Mouse (Mus musculus) T-cell, adult 2 months (primary cell): ENCODE measurements around the gene Gpld1.
A peak's percentile ranks its signal among the peaks of the same experiment; 100 is the strongest.

ENCODE experiments used
- DNase-seq: peaks from one replicate; pipeline ENCODE4 v3.0.0; 2022; ENCODE audit warnings: low spot score

The Gpld1 gene

DNA sequence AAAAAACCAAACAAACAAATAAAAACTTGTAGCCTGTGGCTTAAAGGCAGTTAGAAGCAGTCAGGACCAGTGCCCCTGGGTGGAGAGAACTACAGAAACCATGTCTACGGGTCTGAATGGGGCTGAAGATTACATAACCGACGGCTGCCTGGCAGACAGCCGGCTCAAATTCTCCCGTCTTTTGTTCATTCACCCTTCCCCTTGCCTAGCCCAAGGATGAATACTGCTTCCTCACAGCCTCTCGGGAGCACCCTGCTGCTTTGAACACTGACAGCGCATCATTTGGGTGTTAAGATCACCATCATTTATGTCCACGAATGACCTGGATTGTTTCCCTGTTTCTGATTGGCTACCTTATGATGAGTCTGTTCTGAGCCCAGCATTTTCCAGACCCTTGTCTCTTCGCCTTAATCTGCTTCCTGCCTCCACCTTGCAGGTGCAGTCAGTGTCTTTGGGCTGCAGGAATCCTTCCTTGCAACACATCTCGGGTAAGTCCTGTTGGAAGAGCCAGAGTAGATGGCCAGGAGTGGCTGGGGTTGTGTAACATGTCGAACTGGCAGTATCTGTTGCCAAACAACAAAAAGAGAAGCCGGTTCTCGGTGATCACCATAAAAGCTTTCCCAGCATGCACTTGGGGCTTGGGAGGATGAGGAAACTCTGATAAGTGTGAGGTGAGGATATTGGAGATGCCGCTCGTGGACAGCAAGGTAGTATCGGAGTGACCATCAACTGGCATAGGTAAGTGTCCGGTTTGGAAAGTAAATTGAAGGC, at the start of gene Gpld1:
TSS of gene Gpld1 (plus strand) at position 641 of the 771 bp plus-strand sequence.
- no peak for DNase-seq

DNA sequence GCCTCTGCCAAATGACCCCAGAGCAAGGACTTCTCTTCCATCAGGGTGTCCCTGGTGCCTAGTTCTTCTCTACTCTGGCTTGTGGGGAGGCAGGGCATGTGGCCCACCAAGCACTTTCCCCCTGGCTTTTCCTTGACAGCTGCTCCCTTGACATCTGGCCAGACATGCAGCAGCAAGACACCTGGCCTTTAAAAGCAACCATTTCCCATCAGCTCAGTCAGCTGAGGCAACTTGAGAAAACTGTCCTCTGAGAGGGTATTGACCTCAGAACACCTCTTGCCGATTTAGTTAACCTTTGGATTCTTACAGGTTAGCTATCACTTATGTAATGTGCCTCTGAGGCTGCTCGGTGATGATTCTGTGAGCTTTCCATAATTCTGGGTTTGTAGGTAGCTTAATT, 49.1 kb upstream of the Gpld1 start:
- no peak for DNase-seq

DNA sequence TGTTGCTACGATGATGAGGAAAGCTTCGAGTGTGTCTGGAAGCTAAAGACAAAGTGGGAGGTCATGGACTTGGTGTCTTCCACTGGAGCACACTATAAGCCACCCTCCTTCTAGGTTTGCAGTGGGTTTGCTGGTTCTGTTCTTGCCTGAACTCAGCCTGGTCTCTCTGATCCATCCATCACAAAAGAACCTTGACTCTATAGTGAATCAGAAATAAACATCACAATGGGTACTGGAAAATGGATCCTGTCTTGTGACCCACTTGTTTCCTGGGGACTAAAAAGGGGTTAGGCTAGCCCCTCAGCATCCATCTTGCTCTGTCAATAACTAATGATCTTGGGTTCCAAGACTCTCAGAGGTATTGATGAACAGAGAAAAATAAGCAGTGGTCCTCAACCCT, 41.0 kb upstream of the Gpld1 start:
- DNase-seq: no peak

DNA sequence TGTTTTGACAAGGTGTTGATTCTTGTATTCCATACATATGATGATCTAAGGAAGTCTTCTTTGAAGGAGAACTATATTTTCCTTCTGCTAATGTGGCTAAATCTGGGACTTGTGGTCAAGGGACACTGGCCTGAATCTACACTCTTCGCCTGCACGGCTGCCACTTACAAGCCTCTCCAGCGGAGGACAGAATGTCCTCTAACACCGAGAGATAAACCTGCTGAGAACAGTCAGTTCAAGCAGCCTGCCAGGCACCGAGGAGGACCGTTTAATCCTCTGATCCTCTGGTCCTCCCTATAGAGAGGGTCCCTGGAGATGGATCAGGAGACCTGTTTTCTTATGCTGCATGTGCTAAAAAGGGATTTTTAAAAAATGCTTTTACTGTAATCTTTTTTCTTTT, 39.5 kb upstream of the Gpld1 start:
- DNase-seq: no peak

DNA sequence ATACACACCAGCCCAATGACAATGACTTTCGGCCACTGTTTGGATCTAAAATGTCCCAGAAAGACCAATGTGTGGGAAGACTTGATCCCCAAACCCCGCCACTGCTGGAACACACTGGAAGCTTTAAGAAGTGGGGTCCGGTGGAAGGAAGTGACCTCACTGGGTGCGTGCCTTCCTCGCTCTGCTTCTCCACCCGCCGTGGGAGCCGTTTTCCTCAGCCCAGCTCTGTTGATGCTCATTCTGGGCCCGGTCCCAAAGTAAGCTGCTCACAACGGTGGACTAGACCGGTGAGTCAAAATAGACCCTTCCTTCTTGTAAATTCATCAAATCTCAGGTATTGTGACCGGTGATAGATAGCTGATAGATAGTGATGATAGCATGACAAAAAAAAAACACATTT, 37.5 kb upstream of the Gpld1 start:
- no peak for DNase-seq

DNA sequence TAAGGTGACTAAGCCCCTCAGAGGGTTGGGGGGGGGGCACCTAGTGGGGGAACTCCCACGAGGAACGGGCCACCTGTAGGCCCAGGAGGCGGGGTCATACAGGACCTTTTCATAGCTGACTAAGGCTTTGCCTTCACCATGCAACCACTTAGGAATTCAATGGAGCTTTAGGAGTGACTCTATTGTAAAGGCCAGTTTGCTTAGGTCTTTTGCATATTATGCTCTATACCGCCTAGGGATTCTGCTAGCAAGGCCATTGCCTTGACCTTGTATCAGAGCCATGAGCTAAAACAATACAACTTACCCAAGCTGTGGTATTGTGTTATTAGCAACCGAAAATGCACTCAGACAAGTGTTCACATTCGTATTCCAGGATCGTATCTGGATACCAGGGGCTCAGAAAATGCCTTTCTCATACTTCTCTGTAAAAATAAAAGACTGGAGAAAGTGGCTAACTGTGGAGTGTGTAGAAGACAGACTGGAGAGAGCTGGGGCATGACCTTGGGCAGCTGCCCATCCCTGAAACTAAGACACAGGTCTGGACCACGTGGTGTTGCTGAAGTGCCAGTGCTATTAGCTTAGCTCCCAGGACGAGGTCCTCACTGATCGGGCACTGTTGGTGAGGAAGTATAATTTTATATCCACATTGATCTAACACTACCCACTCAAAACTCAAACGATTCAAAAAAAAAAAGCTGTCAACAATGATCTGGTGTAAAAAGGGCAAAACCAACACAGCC, 36.0 kb upstream of the Gpld1 start:
- no peak for DNase-seq

DNA sequence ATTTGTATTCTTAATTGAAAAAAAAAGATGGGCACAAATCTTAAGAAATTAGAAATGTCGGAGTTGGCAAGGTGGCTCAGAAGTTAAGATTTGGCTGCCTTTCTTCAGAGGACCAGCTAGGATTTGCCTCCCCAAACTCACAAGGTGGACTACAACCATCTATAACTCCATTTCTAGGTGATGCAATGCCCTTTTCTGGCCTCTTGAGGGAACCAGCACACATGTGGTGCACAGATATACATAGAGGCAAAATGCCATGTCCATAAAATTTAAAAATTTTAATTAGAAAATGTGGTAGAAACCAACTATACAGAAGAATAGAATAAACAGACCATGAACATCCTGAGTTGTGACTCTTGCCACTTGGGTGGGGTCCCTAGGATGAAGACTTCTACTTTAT, 33.8 kb upstream of the Gpld1 start:
- DNase-seq: no peak

DNA sequence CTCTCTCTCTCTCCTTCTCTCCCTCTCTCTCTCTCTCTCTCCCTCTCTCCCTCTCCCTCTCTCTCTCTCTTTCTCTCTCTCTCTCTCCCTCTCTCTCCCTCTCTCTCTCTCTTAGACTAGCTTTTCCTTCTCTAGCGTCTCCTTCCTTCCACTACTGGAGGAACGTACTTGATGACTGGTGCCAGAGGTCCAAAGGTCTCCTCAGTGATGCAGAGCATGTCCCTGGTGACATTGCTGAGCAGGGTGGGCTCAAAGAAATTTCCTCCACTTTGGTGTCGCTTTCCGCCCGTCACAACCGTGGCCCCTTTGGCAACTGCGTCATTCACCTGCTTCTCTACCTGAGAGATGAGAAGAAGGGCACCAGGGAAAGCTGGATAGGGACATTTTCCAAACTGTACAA, 29.4 kb upstream of the Gpld1 start:
- no peak for DNase-seq

DNA sequence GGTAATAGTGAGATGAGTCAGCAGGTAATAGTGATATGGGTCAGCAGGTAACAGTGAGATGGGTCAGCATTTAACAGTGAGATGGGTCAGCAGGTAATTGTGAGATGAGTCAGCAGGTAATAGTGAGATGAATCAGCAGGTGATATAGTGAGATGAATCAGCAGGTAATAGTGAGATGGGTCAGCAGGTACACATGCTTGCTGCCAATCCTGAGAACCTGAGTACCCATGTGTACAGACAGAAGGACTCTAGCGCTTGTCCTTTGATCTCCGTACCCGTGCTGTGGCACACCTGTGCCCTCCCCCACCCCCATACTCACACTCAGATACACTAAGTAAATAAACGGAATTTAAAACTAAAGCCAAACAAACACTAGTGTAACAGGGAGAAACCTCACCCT, 28.0 kb upstream of the Gpld1 start:
- no peak for DNase-seq

DNA sequence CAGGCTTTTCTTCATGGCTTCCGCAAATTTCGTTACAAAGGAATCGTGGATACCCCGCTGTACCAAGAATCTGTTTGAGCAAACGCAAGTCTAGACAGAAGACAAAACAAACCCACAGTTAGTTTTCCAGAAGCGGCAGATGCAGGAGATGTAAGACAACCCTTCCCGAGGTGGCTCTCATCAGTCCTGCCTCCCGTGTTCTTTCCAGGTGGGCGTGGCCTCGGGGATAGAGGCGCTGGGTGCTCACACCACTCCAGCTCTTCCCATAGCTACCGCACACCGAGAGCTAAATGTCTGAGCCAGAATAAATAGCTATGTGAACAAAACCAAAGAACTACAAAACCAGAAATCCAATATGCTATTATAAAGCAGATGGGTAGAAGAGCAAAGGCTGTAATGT, 27.1 kb upstream of the Gpld1 start:
- DNase-seq: no peak

DNA sequence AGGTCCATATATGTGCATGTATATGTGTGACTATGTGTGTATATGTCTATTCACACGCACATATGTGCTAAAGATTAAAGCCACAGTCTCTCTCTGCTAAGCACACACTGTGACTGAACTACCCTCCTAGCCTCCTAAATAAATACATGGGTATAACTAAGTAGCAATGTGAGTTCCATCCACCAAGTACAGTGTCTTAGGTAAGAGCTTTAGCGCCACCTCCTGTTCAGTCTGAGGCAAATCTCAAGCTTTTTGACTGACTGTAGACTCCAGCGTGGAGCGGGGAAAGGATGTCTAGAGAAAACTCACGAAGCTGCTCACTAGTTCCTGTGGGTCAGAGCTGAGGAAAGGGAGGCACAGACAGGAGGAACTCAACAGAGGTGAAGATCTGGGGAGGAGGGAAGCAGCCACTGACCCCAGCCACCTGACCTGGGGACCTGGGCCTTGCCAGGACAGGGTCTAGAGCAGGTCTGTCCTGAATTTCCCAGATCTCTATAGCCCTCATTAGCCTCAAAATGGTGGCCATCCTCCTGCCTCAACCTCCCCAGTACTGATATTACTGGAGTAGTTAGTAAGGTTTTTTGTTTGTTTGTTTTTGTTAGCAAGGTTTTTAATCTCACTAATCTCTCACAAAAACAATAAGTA, 22.5 kb upstream of the Gpld1 start:
- peak; percentile 73 for DNase-seq

DNA sequence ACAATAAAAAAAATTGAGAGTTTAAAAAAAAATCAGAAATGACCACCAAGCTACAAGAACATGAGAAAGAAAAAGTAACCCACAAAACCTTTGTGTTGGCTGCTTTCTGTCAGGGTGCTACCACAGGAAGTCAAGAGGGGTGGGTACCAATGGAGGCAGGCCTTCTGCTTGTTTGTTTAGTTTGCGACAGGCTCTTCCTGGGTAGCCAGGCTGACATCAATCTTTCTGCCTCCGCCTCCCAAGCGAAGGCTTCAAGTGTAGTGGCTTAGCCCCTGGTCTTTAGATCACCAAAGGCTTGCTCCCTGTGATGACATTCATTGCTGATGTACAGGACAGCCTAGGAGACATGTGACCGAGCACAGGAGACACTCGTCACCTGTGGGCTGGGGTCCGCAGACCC, 21.7 kb upstream of the Gpld1 start:
- peak; percentile 82 for DNase-seq

DNA sequence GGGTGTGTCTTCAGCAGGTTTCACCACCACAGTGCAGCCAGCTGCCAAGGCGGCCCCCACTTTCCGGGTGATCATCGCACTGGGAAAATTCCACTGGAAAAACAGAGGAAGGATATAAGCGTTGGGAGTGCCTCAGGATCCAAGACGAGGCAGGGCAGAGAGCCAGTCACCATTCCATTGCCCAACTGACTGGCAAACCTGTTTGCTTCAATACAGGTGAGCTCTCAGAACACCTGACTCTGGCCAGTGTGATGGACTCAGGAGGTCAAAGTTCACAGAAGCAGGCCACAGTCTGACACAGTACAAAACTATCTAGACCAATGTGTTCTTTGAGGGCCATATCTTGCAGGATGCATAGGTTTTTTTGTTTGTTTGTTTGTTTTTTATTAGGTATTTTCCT, 19.0 kb upstream of the Gpld1 start:
- DNase-seq: no peak

DNA sequence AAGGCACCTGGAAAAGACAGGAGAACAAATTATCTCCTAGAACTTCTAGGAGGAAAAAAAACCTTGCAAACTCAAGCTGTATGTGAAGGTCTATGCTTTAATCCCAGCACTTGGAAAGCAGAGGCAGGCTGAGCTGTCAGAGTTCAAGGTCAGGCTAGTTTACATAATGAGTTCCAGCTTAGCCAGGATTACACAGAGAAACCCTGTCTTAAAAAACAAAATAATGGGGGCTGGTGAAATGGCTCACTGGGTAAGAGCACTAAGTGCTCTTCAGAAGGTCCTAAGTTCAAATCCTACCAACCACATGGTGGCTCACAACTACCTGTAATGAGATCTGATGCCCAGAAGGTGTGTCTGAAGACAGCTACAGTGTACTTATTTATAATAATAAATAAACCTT, 12.4 kb upstream of the Gpld1 start:
- no peak for DNase-seq

DNA sequence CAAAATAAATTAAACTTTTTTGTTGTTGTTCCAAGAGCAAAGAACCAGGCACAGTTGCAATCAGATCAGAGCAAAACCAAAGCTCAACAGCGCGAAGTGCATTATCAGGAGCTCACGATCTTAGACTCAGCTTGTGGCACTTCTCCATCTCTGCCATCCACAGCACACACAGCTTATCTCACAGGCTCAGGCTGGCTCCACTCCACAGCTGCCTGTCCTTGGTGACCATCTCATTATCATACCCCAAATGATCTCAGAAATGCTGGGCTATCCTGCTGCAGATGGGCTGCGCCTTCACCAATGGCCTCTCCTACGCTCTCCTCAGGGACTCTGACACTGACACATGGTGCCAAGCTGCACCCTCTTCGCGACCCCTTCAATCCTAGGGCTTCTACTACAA, 9.8 kb upstream of the Gpld1 start:
- no peak for DNase-seq

DNA sequence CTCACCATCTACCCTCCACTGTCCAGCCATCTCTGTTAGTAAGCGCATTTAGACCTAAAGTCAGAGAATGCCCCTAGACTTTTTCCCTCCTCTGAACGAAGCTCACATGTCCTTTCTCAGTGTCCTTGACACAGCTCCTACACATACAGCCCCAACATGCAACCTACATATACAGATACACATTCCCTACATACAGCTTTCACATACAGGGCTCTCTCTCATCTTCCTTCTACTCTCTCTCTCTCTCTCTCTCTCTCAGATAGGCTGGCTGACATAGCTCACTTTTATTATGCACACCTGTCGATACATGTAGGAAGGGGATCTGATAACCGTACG, 6.2 kb upstream of the Gpld1 start:
- no peak for DNase-seq

DNA sequence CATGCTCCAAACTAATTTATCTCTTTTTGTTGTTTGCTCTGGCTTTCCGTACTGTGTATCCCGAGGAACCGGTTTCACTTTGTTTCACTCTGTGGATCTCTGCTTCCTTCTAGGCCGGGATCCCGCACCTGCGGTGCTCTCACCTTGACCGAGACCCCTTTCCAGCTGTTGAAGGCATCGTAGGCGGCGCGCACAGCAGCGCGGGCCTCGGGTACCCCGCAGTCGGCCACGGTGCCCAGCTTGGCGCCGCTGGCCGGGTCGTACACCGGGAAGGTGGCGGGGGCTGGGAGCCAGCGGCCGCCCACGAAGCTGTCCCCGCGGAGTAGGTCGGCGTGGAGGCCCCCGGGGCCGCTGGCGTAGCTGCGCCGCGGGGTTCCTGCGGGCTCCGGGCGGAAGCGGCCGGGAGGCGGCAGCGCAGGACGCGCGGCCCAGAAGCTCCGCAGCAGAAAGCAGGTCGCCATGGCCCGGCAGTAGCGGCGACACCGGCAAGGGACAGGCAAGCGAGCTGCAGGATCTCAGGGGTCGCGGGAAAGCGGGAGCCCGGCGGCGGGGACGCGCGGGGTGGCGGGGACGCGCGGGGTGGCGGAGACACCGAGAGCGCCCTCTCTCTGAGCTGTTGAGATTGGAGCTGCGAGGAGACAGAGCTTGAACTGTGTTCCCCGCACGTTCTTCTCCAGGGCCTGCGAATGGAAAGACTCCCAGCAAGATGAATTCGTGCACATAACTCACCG, 5.7 kb upstream of the Gpld1 start, which contains the start of gene Aldh5a1:
TSS of gene Aldh5a1 (minus strand) at position 554 of the 731 bp plus-strand sequence.
- peak; percentile 51 for DNase-seq

DNA sequence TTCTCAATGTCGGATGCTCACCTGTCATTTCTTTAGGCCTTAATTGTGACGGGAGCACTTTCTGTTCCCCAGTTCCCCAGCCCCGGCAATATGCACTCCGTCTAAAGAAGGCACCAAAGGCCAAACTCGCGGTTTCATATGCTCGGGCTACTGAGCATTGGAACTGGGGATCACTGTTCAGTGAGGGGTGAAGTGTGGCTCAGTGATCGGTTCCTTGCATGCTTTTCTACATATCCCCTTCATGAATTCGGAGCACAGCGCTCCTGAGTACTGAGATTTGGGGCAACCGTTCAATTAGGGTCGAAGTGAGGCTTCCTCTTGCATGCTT, 5.1 kb upstream of the Gpld1 start:
- no peak for DNase-seq

DNA sequence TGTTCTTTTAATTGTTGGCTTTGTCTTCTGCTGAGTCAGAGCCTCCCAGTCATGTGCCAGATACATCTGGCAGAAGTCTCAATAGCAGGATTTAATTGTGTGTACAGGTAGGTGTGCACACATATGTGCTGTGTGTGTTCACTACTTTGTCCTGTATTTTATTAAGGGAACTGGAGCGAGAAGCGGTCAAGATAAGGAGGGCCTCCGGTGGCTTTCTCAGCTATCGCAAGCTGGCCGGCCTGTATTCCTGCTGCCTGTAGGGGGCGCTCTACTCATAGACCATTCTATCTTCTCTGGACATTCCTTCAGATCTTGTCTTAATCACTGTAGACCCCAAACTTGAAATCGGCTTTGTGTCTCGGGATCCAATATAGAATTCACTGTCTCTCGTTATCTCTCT, 4.3 kb upstream of the Gpld1 start:
- peak; percentile 58 for DNase-seq

DNA sequence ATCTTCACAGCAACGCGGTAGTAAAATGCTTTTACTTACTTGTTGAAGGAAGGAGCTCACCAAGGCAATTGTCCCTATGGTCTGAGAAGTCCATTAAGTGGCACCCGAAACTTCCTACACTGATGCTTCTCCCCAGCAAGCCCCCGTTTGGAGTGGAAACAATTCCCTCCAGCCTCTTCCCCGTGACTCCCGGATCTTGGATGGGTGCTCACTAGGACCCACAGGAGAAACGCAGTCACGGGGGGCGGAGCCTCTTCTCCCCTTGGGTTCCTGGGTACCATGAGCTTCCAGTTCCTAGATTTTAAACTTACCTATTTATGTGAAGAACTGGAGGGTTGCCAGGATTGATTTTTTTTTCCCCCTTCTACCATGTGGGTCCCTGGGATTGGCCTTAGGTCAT, 3.5 kb upstream of the Gpld1 start:
- no peak for DNase-seq

DNA sequence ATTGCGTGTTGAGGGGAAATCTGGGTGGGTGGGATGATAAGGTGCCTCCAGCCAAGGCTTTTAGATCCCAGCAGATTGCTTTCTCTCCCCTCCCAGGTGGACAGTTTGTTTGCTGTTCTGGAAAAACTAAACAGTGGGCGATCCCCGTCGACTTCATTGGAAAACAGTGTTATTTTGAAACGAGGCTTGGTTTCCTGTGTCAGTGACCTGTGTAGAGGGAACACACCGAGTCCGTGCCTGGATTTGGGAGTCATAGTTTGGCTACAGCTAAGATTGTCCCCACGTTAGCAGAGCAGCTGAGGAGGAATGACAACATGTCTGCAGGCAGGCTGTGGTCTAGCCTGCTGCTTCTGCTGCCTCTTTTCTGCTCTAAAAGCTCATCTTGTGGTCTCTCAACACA, 351 bp downstream of the Gpld1 start:
- no peak for DNase-seq

DNA sequence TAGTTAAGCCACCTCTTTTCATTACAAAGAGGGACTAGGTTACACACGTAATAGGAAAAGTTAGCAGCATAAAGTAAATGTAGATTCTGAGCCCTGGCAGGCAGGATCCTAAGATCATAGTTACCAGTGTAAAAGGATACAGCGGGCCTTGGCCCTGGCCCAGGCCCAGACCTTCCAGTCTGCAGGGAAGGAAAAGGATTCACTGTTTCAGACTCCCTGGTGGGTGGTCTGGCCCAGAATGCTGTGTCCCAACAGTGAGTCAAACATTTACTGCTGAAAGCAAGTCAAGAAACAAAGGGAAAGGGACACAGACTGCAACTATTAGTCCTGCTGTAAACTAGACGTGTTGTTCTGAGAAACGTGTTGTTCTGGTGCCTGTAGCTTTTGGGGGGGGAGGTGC, 2.6 kb downstream of the Gpld1 start:
- no peak for DNase-seq

DNA sequence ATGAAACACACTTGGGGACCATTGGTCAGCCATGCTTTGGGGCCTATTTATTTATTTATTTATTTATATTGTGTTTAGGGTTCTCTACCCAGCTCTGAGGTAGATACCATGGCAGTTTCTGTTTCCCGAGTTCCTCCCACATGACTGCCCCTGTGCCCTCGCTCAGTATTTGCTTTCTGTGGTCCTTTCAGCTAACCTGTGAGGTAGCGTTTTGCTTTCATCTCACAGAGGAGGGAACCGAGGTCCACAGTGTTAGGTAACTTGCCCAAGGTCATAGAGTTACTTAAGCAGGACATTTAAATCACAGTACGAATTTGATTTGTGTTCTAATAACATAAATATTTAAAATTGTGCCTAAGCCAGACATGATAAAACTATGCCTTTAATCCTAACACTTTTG, 4.2 kb downstream of the Gpld1 start:
- DNase-seq: no peak
